Comparison of ENCODE assay signal across 14 mouse cellular contexts in the genomic region with DNA sequence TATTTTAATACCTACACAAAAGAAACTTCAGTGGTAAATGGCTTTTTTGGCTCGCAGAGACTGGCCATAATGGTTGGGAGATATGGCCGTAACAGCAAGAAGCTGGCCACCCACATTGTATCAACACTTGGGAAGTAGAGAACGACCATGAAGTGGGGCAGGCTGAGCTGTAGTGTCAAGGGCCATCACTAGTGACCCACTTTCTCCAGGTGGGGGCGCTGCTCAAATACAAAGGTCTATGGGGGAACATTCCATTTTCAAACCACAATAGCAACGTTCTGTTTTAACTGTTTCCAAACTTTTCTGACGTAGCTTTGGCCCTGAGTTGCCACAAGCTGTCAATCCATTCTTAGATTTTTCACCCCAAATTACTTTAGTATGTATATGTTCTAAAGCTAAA. TPM values are rescaled to one million over a fixed set of nuclear protein-coding genes. Genes with fewer than 3 reads are reported as not detected.
DNase-seq lines count a peak whose midpoint lies in the region; ATAC-seq and TF ChIP-seq lines count a peak whose summit lies in the region.
"Had no signal": no experiment of that assay in that cellular context is flagged by ENCODE, and none has a peak within 500 bp of the region (broad histone marks: within the 10 kb centered on the region; RNA-seq: fewer than 3 reads in every experiment).

No protein-coding gene starts in this region.

- DNase-seq in heart, adult 2 months: no peak
- DNase-seq in heart, postnatal 10 days: no peak
- peak; percentile 25 for DNase-seq in thymus, adult 2 months
- no peak for DNase-seq in thymus, adult 18-20 months
- DNase-seq in liver, postnatal 0 days: peak; percentile 17
- no peak for DNase-seq in gastrocnemius, postnatal 36 days
- no peak for DNase-seq in heart, postnatal 4 days
- no peak for DNase-seq in T-cell, adult 2 months (ENCODE audit: low spot score)
- DNase-seq: cerebellum, adult 2 months; kidney, postnatal 25 days; liver, embryonic 13.5 days; right cerebral cortex, postnatal 14 days had no signal

- H3K4me3 ChIP-seq in heart, adult 2 months: no peak overlapping the region
- H3K4me3 ChIP-seq in thymus, adult 2 months (ENCODE audit: control insufficient read depth, insufficient read depth, low read length): no peak overlapping the region
- no peak overlapping the region for H3K4me3 ChIP-seq in liver, postnatal 0 days (ENCODE audit: low read depth, low read length)
- H3K4me3 ChIP-seq: erythroblast, embryonic 14.5 days; liver, embryonic 13.5 days had no signal

- WGBS in heart, adult 2 months: 68% methylated on average over 6 of the region's 6 CpGs
- WGBS in thymus, adult 2 months: 70% methylated on average over 6 of the region's 6 CpGs
- 69% methylated on average over 6 of the region's 6 CpGs for WGBS in liver, postnatal 0 days (ENCODE audit: insufficient replicate concordance)

- TF ChIP-seq POLR2A in heart, adult 2 months (IDR thresholded peaks at IDR 0.05; ENCODE audit: insufficient read depth, low read depth, low read length): no peak
- no peak for TF ChIP-seq POLR2A in thymus, adult 2 months (IDR thresholded peaks at IDR 0.05; ENCODE audit: control insufficient read depth, extremely low read depth, insufficient read depth, low read length, poor library complexity)

- H3K9me3 ChIP-seq in liver, postnatal 0 days (ENCODE audit: low read length): no peaks in the 10 kb centered on the region
- H3K9me3 ChIP-seq: liver, embryonic 13.5 days had no signal

- no peaks in the 10 kb centered on the region for H3K79me2 ChIP-seq in heart, adult 2 months (replicated peaks; ENCODE audit: control insufficient read depth, insufficient read depth, low read length)

- no peak for ATAC-seq in liver, postnatal 0 days
- ATAC-seq: hindbrain, embryonic 16.5 days had no signal

- no peak overlapping the region for H3K27ac ChIP-seq in heart, adult 2 months
- no peak overlapping the region for H3K27ac ChIP-seq in thymus, adult 2 months (ENCODE audit: control insufficient read depth, insufficient read depth, low read length)
- no peak overlapping the region for H3K27ac ChIP-seq in liver, postnatal 0 days (ENCODE audit: low read depth)
- H3K27ac ChIP-seq: liver, embryonic 13.5 days had no signal

- no peak for TF ChIP-seq EP300 in heart, adult 2 months (IDR thresholded peaks at IDR 0.05; ENCODE audit: insufficient read depth, low read depth, low read length)
- TF ChIP-seq EP300 in liver, postnatal 0 days (IDR thresholded peaks at IDR 0.05; ENCODE audit: low read depth): no peak

- H3K27me3 ChIP-seq in heart, adult 2 months (ENCODE audit: control insufficient read depth, insufficient read depth, low read length): no peaks in the 10 kb centered on the region
- H3K27me3 ChIP-seq in thymus, adult 2 months (ENCODE audit: control insufficient read depth, insufficient read depth, low read length): no peaks in the 10 kb centered on the region
- H3K27me3 ChIP-seq in liver, postnatal 0 days (ENCODE audit: insufficient read depth, low read length): no peaks in the 10 kb centered on the region
- H3K27me3 ChIP-seq: liver, embryonic 13.5 days had no signal

- no peaks in the 10 kb centered on the region for H3K4me1 ChIP-seq in heart, adult 2 months (ENCODE audit: control insufficient read depth, insufficient read depth, low read length)
- H3K4me1 ChIP-seq in thymus, adult 2 months (replicated peaks; ENCODE audit: control insufficient read depth, insufficient read depth, low read length): no peaks in the 10 kb centered on the region
- H3K4me1 ChIP-seq in liver, postnatal 0 days (ENCODE audit: insufficient read depth): no peaks in the 10 kb centered on the region
- H3K4me1 ChIP-seq: liver, embryonic 13.5 days had no signal

- TF ChIP-seq CTCF in heart, adult 2 months (IDR thresholded peaks at IDR 0.05): peak; percentile 16; the same call in 1 of the 2 replicates
- TF ChIP-seq CTCF in thymus, adult 2 months (IDR thresholded peaks at IDR 0.05; ENCODE audit: borderline replicate concordance, control insufficient read depth, extremely low read depth, insufficient read depth, low read length, poor library complexity): no peak
- peak; percentile 28; the same call in 1 of the 2 replicates for TF ChIP-seq CTCF in liver, postnatal 0 days (IDR thresholded peaks at IDR 0.05; ENCODE audit: low read depth)

- H3K36me3 ChIP-seq in heart, adult 2 months (ENCODE audit: control insufficient read depth, insufficient read depth, low read length): no peaks in the 10 kb centered on the region
- H3K36me3 ChIP-seq in thymus, adult 2 months (ENCODE audit: control insufficient read depth, insufficient read depth, low read length): no peaks in the 10 kb centered on the region
- no peaks in the 10 kb centered on the region for H3K36me3 ChIP-seq in liver, postnatal 0 days (replicated peaks; ENCODE audit: insufficient read depth, low read length)
- H3K36me3 ChIP-seq: liver, embryonic 13.5 days had no signal

- intact Hi-C loops in heart, adult 2 months (cut with DNase I): no loop called here
- intact Hi-C loops in heart, postnatal 10 days (cut with DNase I): no loop called here
- intact Hi-C loops in gastrocnemius, postnatal 36 days (cut with DNase I): no loop called here

- H3K9ac ChIP-seq in heart, adult 2 months (ENCODE audit: low read depth, low read length): no peak overlapping the region
- H3K9ac ChIP-seq in liver, postnatal 0 days (replicated peaks): no peak overlapping the region
- H3K9ac ChIP-seq: liver, embryonic 13.5 days had no signal

- H3K4me2 ChIP-seq in liver, postnatal 0 days (ENCODE audit: low read depth, low read length): no peak overlapping the region
- H3K4me2 ChIP-seq: liver, embryonic 13.5 days had no signal

RNA-seq across cellular contexts. Expression of gene Med23, which starts 5.4 kb away (rescaled TPM):
- 10 to 100 TPM; 13.5 to 14.4 TPM for total RNA-seq in heart, adult 2 months (2021)
- polyA plus RNA-seq in heart, adult 2 months (2012; rRNA removed): 10.6 and 15.4 TPM in 2 replicates
- 10 to 100 TPM; 18.7 to 19.9 TPM for total RNA-seq in heart, postnatal 10 days (2021)
- polyA plus RNA-seq in thymus, adult 2 months (2012; rRNA removed): 28.9 and 30.9 TPM in 2 replicates
- 3.0 and 3.4 TPM in 2 replicates for polyA plus RNA-seq in liver, postnatal 0 days (2015; fragmentation: Nextera tagmentation; extraction: Ambion mirVana)
- total RNA-seq in gastrocnemius, postnatal 36 days (2021): 1 to 10 TPM; 5.7 to 8.8 TPM
- 10 to 100 TPM; 23.2 to 23.8 TPM for total RNA-seq in heart, postnatal 4 days (2021)

RNA-seq across cellular contexts. Expression of gene Enpp3, which starts 21.8 kb away (rescaled TPM):
- 1 to 10 TPM; 2.3 to 3.3 TPM for total RNA-seq in heart, adult 2 months (2021)
- polyA plus RNA-seq in heart, adult 2 months (2012; rRNA removed): 2.4 and 5.9 TPM in 2 replicates
- total RNA-seq in heart, postnatal 10 days (2021): 1 to 10 TPM; 7.6 to 8.3 TPM
- 0.53 and 0.57 TPM in 2 replicates for polyA plus RNA-seq in thymus, adult 2 months (2012; rRNA removed)
- polyA plus RNA-seq in liver, postnatal 0 days (2015; fragmentation: Nextera tagmentation; extraction: Ambion mirVana): 4.9 and 5.2 TPM in 2 replicates
- 1 to 10 TPM; 1.7 to 1.8 TPM for total RNA-seq in gastrocnemius, postnatal 36 days (2021)
- total RNA-seq in heart, postnatal 4 days (2021): 1 to 10 TPM; 4.8 to 5.6 TPM
- polyA plus RNA-seq: erythroblast, embryonic 14.5 days had no signal

Comparison
In these comparisons a context has a peak if more than half of its experiments do, and no peak if none do; other contexts are left out.
1. DNase-seq: peak in thymus, adult 2 months (single experiment) and liver, postnatal 0 days (single experiment); none in heart, adult 2 months (0 of 2), heart, postnatal 10 days (0 of 2), thymus, adult 18-20 months (0 of 2), gastrocnemius, postnatal 36 days (0 of 2), heart, postnatal 4 days (single experiment) and T-cell, adult 2 months (single experiment).